Mouse (Mus musculus): ENCODE data around the gene Lcn9. TPM values are rescaled to one million over a fixed set of nuclear protein-coding genes. Genes with fewer than 3 reads are reported as not detected.

Gene Lcn9
- polyA plus RNA-seq (2014; fragmentation: Nextera tagmentation; extraction: Ambion mirVana), result not detected in 2 replicates

DNA sequence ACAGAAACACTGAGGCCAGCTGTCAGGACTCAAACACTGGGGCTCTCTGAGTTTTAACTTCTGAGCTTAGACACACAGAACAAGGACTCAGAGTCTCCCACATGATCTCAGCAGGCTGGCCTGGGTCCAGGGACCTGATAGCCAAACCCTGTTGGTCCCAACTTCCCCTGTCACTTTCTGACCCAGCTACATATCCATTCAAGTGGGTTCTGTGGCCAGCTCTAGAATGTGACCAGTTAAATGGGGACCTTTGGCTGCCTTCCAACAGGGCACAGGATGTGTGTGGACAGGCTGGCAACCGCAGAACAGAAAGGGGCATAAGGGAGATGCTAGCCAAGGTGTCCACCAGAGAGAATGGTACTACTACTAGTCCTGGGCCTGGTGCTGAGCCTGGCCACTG, at the start of gene Lcn9:
Lcn9 (plus strand) TSS at position 348 of the 400 bp plus-strand sequence.
- H3K4me3 ChIP-seq (ENCODE audit: low read depth, low read length), result no peak within 1 kb of the TSS
- H3K4me2 ChIP-seq, result no peak within 1 kb of the TSS
- H3K27ac ChIP-seq (ENCODE audit: low read depth, low read length), result no peak within 1 kb of the TSS
- H3K9ac ChIP-seq (ENCODE audit: low read depth, low read length), result no peak within 1 kb of the TSS
- H3K4me1 ChIP-seq (replicated peaks; ENCODE audit: control insufficient read depth, insufficient read depth, low read length), result no peaks in the 10 kb centered on the region
- WGBS, result 89% methylated on average over 1 of the region's 1 CpGs
- H3K27me3 ChIP-seq (replicated peaks; ENCODE audit: control insufficient read depth, insufficient read depth, low read length), result no peaks in the 10 kb centered on the region
- no peaks in the 10 kb centered on the region for H3K9me3 ChIP-seq (ENCODE audit: control insufficient read depth, low read length)
- H3K36me3 ChIP-seq (ENCODE audit: control insufficient read depth, insufficient read depth, low read length), result no peaks in the 10 kb centered on the region
- DNase-seq (ENCODE audit: low spot score), result no peak
- no peak for ATAC-seq (replicated peaks; ENCODE audit: low FRiP score)

DNA sequence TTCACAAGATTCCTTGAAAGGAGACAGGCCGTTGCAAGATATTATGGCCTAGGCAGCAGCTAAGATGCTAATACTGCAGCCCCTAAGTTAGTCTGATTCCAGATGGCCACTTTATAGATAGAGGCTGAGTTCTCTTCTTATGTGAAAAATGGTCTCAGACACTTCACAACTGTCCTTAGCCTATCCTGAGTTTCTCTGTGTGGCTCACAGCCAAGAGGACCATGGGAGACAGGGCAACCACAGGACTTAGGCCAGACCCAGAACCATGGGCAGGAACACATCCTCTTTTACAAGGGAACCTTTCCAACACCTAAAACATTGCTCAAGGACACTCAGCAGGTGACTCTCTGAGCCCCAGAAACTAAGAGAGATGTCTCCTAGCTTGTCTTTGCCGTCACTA, 49.4 kb upstream of the Lcn9 start:
- WGBS, result 78% methylated on average over 2 of the region's 2 CpGs
- ATAC-seq (replicated peaks; ENCODE audit: low FRiP score) (no peak), DNase-seq (ENCODE audit: low spot score) (no peak)
- H3K4me2 ChIP-seq, result no peak overlapping the region
- H3K27ac ChIP-seq (ENCODE audit: low read depth, low read length), result no peak overlapping the region
- no peak overlapping the region for H3K4me3 ChIP-seq (ENCODE audit: low read depth, low read length)
- no peak overlapping the region for H3K9ac ChIP-seq (ENCODE audit: low read depth, low read length)
- no peaks in the 10 kb centered on the region for H3K9me3 ChIP-seq (ENCODE audit: control insufficient read depth, low read length)
- H3K27me3 ChIP-seq (replicated peaks; ENCODE audit: control insufficient read depth, insufficient read depth, low read length), result no peaks in the 10 kb centered on the region
- H3K4me1 ChIP-seq (replicated peaks; ENCODE audit: control insufficient read depth, insufficient read depth, low read length), result no peaks in the 10 kb centered on the region
- H3K36me3 ChIP-seq (ENCODE audit: control insufficient read depth, insufficient read depth, low read length), result no peaks in the 10 kb centered on the region

DNA sequence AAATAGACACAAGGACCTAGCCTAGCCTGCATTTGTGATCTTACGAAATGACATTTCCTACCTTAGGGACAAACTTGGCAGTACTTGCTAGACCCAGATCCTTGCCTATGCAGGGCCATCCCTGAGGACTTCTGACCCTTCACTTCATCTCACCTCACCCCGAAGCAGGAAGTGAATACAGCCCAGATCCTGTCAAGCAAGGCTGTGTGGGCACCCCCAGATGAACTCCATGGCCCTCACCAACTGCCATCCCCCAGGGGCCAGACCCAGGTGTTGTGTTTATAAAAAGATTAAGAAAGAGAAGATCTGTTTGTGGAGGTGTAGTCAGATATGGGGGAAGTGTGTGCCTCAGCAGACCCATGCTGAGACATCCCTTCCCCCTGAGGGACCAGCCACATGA, 48.3 kb upstream of the Lcn9 start:
- 0 out of 2 replicates have a peak, but pooled peaks cover 4% of the 10 kb centered on the region for H3K27me3 ChIP-seq (replicated peaks; ENCODE audit: control insufficient read depth, insufficient read depth, low read length)
- H3K4me1 ChIP-seq (replicated peaks; ENCODE audit: control insufficient read depth, insufficient read depth, low read length), result no peaks in the 10 kb centered on the region
- no peak for DNase-seq (ENCODE audit: low spot score)
- no peak overlapping the region for H3K4me2 ChIP-seq
- H3K9ac ChIP-seq (ENCODE audit: low read depth, low read length), result no peak overlapping the region
- H3K36me3 ChIP-seq (ENCODE audit: control insufficient read depth, insufficient read depth, low read length), result no peaks in the 10 kb centered on the region
- H3K9me3 ChIP-seq (ENCODE audit: control insufficient read depth, low read length), result no peaks in the 10 kb centered on the region
- ATAC-seq (replicated peaks; ENCODE audit: low FRiP score), result no peak
- no peak overlapping the region for H3K27ac ChIP-seq (ENCODE audit: low read depth, low read length)
- 76% methylated on average over 2 of the region's 2 CpGs for WGBS
- H3K4me3 ChIP-seq (ENCODE audit: low read depth, low read length), result no peak overlapping the region

DNA sequence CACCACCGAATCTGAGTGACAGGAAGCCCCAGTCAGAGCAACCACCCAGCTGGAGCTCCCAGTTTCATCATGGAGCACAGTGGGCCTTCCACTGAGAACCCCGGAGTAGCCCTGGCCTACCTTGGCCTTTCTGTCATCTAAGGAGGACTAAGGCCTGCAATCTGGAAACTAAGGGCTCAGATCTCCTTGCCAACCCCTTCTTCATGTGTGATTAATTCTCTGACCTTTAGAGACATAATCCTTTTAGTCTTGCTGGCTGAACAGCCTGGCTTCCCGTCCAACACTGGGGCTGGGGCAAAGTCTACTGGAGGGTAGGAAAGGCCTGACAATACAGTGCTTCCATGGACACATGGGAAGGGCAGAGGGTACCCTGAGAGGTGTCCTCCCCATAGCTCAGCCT, 47.0 kb upstream of the Lcn9 start:
- WGBS, result 74% methylated on average over 3 of the region's 3 CpGs
- no peak overlapping the region for H3K4me3 ChIP-seq (ENCODE audit: low read depth, low read length)
- H3K4me1 ChIP-seq (replicated peaks; ENCODE audit: control insufficient read depth, insufficient read depth, low read length), result no peaks in the 10 kb centered on the region
- H3K9me3 ChIP-seq (ENCODE audit: control insufficient read depth, low read length), result no peaks in the 10 kb centered on the region
- H3K9ac ChIP-seq (ENCODE audit: low read depth, low read length), result no peak overlapping the region
- no peak overlapping the region for H3K27ac ChIP-seq (ENCODE audit: low read depth, low read length)
- ATAC-seq (replicated peaks; ENCODE audit: low FRiP score), result no peak
- no peaks in the 10 kb centered on the region for H3K36me3 ChIP-seq (ENCODE audit: control insufficient read depth, insufficient read depth, low read length)
- H3K4me2 ChIP-seq, result no peak overlapping the region
- H3K27me3 ChIP-seq (replicated peaks; ENCODE audit: control insufficient read depth, insufficient read depth, low read length), result 0 out of 2 replicates have a peak, but pooled peaks cover 4% of the 10 kb centered on the region
- no peak for DNase-seq (ENCODE audit: low spot score)

DNA sequence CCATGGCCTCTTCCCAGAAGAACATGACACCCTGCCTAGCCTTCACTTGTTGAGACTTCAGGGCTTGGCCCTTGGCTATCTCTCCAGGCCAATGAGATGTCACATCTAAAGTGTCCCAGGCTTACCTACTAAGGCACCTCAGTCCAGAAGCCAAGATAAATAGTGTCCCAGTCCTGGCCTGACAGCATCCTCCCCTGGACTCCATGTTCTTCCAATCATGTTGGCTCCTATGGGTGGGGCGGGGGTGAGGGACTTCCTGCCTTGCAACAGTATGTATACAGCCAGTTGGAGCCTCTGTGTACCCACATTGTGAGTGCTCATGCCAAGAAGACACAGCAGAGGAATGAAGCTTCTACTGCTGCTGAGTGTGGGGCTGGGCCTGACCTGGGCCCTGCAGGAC, 46.2 kb upstream of the Lcn9 start, which contains the start of gene Lcn11:
Lcn11 (plus strand) TSS at position 301 of the 400 bp plus-strand sequence.
- H3K9ac ChIP-seq (ENCODE audit: low read depth, low read length), result no peak within 1 kb of the TSS
- no peaks in the 10 kb centered on the region for H3K36me3 ChIP-seq (ENCODE audit: control insufficient read depth, insufficient read depth, low read length)
- H3K9me3 ChIP-seq (ENCODE audit: control insufficient read depth, low read length), result no peaks in the 10 kb centered on the region
- WGBS, result 79% methylated on average over 1 of the region's 1 CpGs
- DNase-seq (ENCODE audit: low spot score), result no peak
- H3K4me3 ChIP-seq (ENCODE audit: low read depth, low read length), result no peak within 1 kb of the TSS
- H3K4me2 ChIP-seq, result no peak within 1 kb of the TSS
- no peak for ATAC-seq (replicated peaks; ENCODE audit: low FRiP score)
- no peak within 1 kb of the TSS for H3K27ac ChIP-seq (ENCODE audit: low read depth, low read length)
- H3K27me3 ChIP-seq (replicated peaks; ENCODE audit: control insufficient read depth, insufficient read depth, low read length), result 0 out of 2 replicates have a peak, but pooled peaks cover 4% of the 10 kb centered on the region
- H3K4me1 ChIP-seq (replicated peaks; ENCODE audit: control insufficient read depth, insufficient read depth, low read length), result no peaks in the 10 kb centered on the region

DNA sequence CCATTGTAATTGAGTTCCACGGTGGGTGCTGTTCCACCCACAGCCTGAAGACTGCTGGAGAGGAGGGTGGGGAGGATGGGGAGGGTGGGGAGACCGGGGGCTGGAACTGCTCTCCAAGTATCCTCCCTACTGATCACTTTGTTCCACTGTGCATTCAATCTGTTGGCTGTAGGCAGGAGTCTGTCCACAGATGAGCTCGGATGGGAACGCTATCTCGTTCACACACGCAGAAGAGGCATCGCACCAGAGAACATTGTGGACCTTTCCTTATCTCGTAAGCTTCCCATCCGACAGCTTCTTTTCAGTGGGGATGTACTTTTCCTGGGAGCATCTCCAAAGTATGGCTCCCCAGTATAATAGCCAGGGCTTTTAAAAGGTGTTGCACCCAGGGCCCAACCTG, 43.9 kb upstream of the Lcn9 start:
- DNase-seq (ENCODE audit: low spot score) (no peak), ATAC-seq (replicated peaks; ENCODE audit: low FRiP score) (no peak)
- Histone ChIP-seq H3K4me2 (no peak overlapping the region), H3K4me3 (ENCODE audit: low read depth, low read length) (no peak overlapping the region), H3K36me3 (ENCODE audit: control insufficient read depth, insufficient read depth, low read length) (no peaks in the 10 kb centered on the region), H3K9me3 (ENCODE audit: control insufficient read depth, low read length) (no peaks in the 10 kb centered on the region), H3K27ac (ENCODE audit: low read depth, low read length) (no peak overlapping the region), H3K9ac (ENCODE audit: low read depth, low read length) (no peak overlapping the region), H3K4me1 (replicated peaks; ENCODE audit: control insufficient read depth, insufficient read depth, low read length) (no peaks in the 10 kb centered on the region), H3K27me3 (replicated peaks; ENCODE audit: control insufficient read depth, insufficient read depth, low read length) (0 out of 2 replicates have a peak, but pooled peaks cover 4% of the 10 kb centered on the region)
- WGBS, result 80% methylated on average over 9 of the region's 9 CpGs

DNA sequence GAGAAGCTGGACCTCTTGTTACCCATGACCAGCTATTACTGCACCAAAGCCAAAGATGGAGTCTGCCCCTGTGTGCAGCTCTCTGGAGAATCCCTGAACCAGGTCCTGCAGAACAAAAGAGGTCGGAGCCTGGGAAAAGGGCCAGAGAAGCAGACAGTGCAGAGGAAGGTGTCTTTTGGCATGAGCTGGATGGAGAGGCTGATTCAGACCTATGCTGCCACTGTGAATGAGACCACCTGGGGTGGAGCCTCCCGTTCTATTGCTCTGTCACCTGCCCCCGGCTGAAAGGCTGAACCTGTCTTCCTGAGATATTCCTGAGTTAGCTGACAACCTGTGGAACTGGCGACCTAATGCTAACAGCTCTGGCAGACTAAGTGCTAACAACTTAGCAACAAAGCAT, 42.0 kb upstream of the Lcn9 start:
- no peaks in the 10 kb centered on the region for H3K9me3 ChIP-seq (ENCODE audit: control insufficient read depth, low read length)
- H3K4me2 ChIP-seq, result no peak overlapping the region
- H3K4me1 ChIP-seq (replicated peaks; ENCODE audit: control insufficient read depth, insufficient read depth, low read length), result no peaks in the 10 kb centered on the region
- no peak overlapping the region for H3K9ac ChIP-seq (ENCODE audit: low read depth, low read length)
- 50% methylated on average over 4 of the region's 4 CpGs for WGBS
- H3K27me3 ChIP-seq (replicated peaks; ENCODE audit: control insufficient read depth, insufficient read depth, low read length), result 0 out of 2 replicates have a peak, but pooled peaks cover 4% of the 10 kb centered on the region
- no peak for ATAC-seq (replicated peaks; ENCODE audit: low FRiP score)
- no peak for DNase-seq (ENCODE audit: low spot score)
- no peaks in the 10 kb centered on the region for H3K36me3 ChIP-seq (ENCODE audit: control insufficient read depth, insufficient read depth, low read length)
- no peak overlapping the region for H3K4me3 ChIP-seq (ENCODE audit: low read depth, low read length)
- no peak overlapping the region for H3K27ac ChIP-seq (ENCODE audit: low read depth, low read length)

DNA sequence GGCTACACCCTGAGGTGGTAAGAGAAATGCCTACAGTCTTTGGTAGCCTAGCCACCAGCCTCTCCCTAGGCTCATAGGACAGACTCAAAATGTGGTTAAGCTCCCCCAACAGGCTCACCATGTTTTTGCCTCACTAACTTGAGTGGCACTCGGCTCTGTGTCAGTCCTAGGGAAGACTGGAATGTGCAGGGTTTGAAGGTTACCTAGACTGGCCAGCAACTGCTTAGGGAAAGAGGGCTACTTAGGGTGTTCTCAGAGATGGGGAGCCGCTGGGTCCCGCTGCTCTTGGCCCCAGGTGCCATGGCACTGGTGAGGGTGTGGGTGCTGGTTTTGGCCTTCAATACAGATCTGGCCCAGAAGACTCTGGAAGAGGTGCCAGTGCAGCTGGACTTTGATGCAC, 41.0 kb upstream of the Lcn9 start, which contains the start of gene Gm13539:
Gm13539 (plus strand) TSS at position 301 of the 400 bp plus-strand sequence.
- no peak within 1 kb of the TSS for H3K4me2 ChIP-seq
- no peak within 1 kb of the TSS for H3K4me3 ChIP-seq (ENCODE audit: low read depth, low read length)
- H3K36me3 ChIP-seq (ENCODE audit: control insufficient read depth, insufficient read depth, low read length), result no peaks in the 10 kb centered on the region
- WGBS, result 84% methylated on average over 3 of the region's 3 CpGs
- H3K9me3 ChIP-seq (ENCODE audit: control insufficient read depth, low read length), result no peaks in the 10 kb centered on the region
- H3K27ac ChIP-seq (ENCODE audit: low read depth, low read length), result no peak within 1 kb of the TSS
- H3K9ac ChIP-seq (ENCODE audit: low read depth, low read length), result no peak within 1 kb of the TSS
- H3K4me1 ChIP-seq (replicated peaks; ENCODE audit: control insufficient read depth, insufficient read depth, low read length), result no peaks in the 10 kb centered on the region
- DNase-seq (ENCODE audit: low spot score), result no peak
- 0 out of 2 replicates have a peak, but pooled peaks cover 4% of the 10 kb centered on the region for H3K27me3 ChIP-seq (replicated peaks; ENCODE audit: control insufficient read depth, insufficient read depth, low read length)
- no peak for ATAC-seq (replicated peaks; ENCODE audit: low FRiP score)

DNA sequence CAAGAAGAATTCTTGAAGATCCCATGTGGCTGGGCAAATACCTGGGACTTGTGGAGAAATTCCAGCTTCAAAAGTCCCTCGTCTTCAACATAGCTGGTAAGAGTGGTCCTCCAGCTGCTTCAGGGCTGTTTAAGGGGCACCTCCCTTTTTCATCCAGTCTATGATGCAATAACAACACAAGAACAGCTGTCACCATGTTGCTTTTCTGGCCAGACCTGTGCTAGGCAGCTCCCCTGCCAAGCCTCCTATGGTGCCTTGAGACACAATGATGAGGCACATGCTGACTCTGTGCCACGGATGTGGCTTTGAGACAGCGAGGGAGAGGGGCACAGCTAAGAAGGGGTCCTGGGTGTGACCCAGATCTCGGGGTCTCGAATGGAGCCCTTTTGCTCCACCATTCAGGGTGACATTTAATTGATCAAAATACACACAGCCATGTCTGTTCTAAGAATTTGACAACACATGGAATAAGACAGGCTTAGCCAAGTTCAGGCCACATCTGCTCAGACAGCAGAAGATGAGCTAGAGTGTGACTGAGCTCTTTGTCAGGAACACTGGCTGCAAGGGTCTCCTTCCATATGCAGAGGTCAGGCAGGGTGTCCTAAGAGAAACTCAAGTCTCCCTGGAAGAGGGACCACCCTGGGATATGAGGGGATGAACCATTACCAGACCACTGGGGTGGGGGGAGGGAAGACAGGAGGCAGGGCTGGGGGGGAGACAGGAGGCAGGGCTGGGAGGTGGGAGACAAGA, 37.2 kb upstream of the Lcn9 start:
- ATAC-seq (replicated peaks; ENCODE audit: low FRiP score), result no peak
- Histone ChIP-seq H3K4me3 (ENCODE audit: low read depth, low read length) (no peak overlapping the region), H3K9me3 (ENCODE audit: control insufficient read depth, low read length) (no peaks in the 10 kb centered on the region), H3K36me3 (ENCODE audit: control insufficient read depth, insufficient read depth, low read length) (no peaks in the 10 kb centered on the region), H3K4me2 (no peak overlapping the region), H3K9ac (ENCODE audit: low read depth, low read length) (no peak overlapping the region), H3K4me1 (replicated peaks; ENCODE audit: control insufficient read depth, insufficient read depth, low read length) (no peaks in the 10 kb centered on the region), H3K27me3 (replicated peaks; ENCODE audit: control insufficient read depth, insufficient read depth, low read length) (no peaks in the 10 kb centered on the region), H3K27ac (ENCODE audit: low read depth, low read length) (no peak overlapping the region)
- WGBS, result 78% methylated on average over 5 of the region's 5 CpGs
- DNase-seq (ENCODE audit: low spot score), result no peak

Data from liver, embryonic 11.5 days (tissue).